Mouse (Mus musculus) gastrocnemius, adult 8-10 months (tissue): ENCODE measurements around the gene Xiap. TPM values are rescaled to one million over a fixed set of nuclear protein-coding genes. Genes with fewer than 3 reads are reported as not detected.

Experiments
- total RNA-seq, 4 experiments: library from RNA; stranded (reverse); gene quantifications; 2 replicates each; pipeline ENCODE4 v1.2.4; 2022

Xiap gene
- total RNA-seq, 4 experiments from 2014 or later, result 12.6 to 16.2 (median 15.6) TPM

Other genes starting within 250 kb of the Xiap start
- gene Thoc2, start 139.0 kb upstream of the Xiap start, total RNA-seq, result 10 to 100 TPM; 15.2 to 23.2 (median 16.8) TPM
- gene Stag2, start 89.6 kb downstream of the Xiap start, total RNA-seq, result 10 to 100 TPM; 47.1 to 62.3 (median 53.7) TPM